Mouse (Mus musculus) stomach, embryonic 14.5 days (tissue): ENCODE measurements around the gene Celf6. TPM values are rescaled to one million over a fixed set of nuclear protein-coding genes. Genes with fewer than 3 reads are reported as not detected.
A peak's percentile ranks its signal among the peaks of the same experiment; 100 is the strongest.

Experiments used
- ATAC-seq: fragments of 200-750 bp; cut with Nextera tagmentation; 2 replicates; pipeline ENCODE4 v1.8.0; 2017; ENCODE audit warnings: low read depth, moderate TSS enrichment; ENCODE audit not compliant: insufficient number of reproducible peaks, insufficient read depth, low FRiP score
- H3K27ac ChIP-seq: fragments of 300-500 bp; sonication (generic); 2 replicates; pipeline ENCODE4 v1.5.1; 2014; ENCODE audit warnings: mild to moderate bottlenecking, low read length, moderate library complexity, mixed read lengths
- H3K27me3 ChIP-seq: fragments of 300-500 bp; sonication (generic); 2 replicates; pipeline ENCODE4 v1.6.1; 2014; ENCODE audit warnings: low read length, control low read depth, mixed read lengths; ENCODE audit not compliant: control insufficient read depth, insufficient read depth
- H3K36me3 ChIP-seq: fragments of 300-500 bp; sonication (generic); 2 replicates; pipeline ENCODE4 v1.6.1; 2014; ENCODE audit warnings: mild to moderate bottlenecking, control low read depth, low read length, moderate library complexity, mixed read lengths; ENCODE audit not compliant: control insufficient read depth, insufficient read depth
- H3K4me1 ChIP-seq: fragments of 300-500 bp; sonication (generic); 2 replicates; pipeline ENCODE4 v1.6.1; 2014; ENCODE audit warnings: low read length, control low read depth, mixed read lengths; ENCODE audit not compliant: control insufficient read depth, insufficient read depth
- H3K4me2 ChIP-seq: fragments of 300-500 bp; sonication (generic); replicated peaks from 2 replicates; pipeline ENCODE4 v1.6.1; 2014; ENCODE audit warnings: low read depth, low read length, control low read depth
- H3K4me3 ChIP-seq: fragments of 300-500 bp; sonication (generic); 2 replicates; pipeline ENCODE4 v1.5.1; 2014; ENCODE audit warnings: low read depth, low read length, control low read depth
- H3K9ac ChIP-seq: fragments of 300-500 bp; sonication (generic); replicated peaks from 2 replicates; pipeline ENCODE4 v1.6.1; 2014; ENCODE audit warnings: low read depth, mild to moderate bottlenecking, control low read depth, low read length, moderate library complexity, mixed read lengths
- H3K9me3 ChIP-seq: fragments of 300-500 bp; sonication (generic); 2 replicates; pipeline ENCODE4 v1.6.1; 2016; ENCODE audit warnings: low read depth, low read length, control low read depth; ENCODE audit not compliant: control insufficient read depth
- WGBS: fragments of 180-500 bp; shearing (Covaris S2); extraction: QIAGEN DNeasy Blood & Tissue Kit; methylation state at CpG from one replicate; pipeline ENCODE4 v1.1.7; 2014; 5-methylcytosine and 5-hydroxymethylcytosine counted together
- polyA plus RNA-seq: library from polyadenylated mRNA; unstranded; fragments of >200 nt; fragmentation: Nextera tagmentation; extraction: Ambion mirVana; gene quantifications from 2 replicates; pipeline ENCODE4 v1.2.1, GENCODE M21; 2014

Celf6 gene
- polyA plus RNA-seq, 1 experiment from 2014 or later = 4.0 TPM

DNA sequence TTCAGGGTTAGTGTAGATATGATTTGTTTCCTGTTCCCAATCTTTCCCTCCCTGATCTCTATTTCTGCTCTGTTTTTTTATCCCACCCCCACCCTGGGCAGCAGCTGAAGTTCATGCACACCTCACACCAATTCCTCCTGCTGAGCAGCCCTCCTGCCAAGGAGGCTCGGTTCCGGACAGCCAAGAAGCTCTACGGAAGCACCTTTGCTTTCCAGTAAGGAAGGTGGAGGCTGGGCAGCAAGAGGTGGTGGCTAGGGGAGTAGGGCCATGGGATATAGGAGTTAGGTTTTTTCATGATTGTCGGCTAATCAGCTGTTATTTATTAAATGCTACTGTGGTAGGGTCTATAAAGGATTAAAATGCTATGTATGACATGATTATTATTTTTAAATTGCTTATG, 62.2 kb downstream of the Celf6 start:
- 93% methylated on average over 4 of the region's 4 CpGs for WGBS
- no peak for ATAC-seq
- Histone ChIP-seq H3K9me3 (no peaks in the 10 kb centered on the region), H3K9ac (no peak overlapping the region), H3K27me3 (no peaks in the 10 kb centered on the region), H3K4me1 (no peaks in the 10 kb centered on the region), H3K27ac (no peak overlapping the region), H3K36me3 (peaks cover 44% of the 10 kb centered on the region), H3K4me3 (no peak overlapping the region), H3K4me2 (no peak overlapping the region)

DNA sequence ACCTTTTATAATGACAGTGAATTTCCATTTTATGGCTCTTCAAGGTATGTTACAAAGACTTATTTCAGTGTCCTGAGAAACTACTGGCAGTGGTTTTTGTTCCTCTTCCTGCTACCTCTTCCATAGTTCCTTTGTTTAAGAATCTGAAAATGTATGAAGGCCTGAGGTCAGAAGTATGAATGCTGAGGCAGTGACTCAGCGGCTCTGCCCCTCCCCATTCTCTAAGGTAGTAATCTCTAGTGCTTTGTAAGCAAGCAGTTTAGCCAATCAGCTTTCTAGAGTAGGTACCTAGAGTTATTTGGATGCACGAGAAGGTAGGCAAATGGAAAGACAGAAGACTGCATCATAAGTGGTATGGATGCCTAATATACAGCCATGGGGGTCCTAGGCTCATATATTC, 63.6 kb downstream of the Celf6 start:
- Histone ChIP-seq H3K27ac (no peak overlapping the region), H3K27me3 (no peaks in the 10 kb centered on the region), H3K36me3 (peaks cover 36% of the 10 kb centered on the region), H3K9me3 (no peaks in the 10 kb centered on the region), H3K9ac (no peak overlapping the region), H3K4me1 (no peaks in the 10 kb centered on the region), H3K4me3 (no peak overlapping the region), H3K4me2 (no peak overlapping the region)
- no peak for ATAC-seq
- WGBS = 79% methylated on average over 2 of the region's 2 CpGs

DNA sequence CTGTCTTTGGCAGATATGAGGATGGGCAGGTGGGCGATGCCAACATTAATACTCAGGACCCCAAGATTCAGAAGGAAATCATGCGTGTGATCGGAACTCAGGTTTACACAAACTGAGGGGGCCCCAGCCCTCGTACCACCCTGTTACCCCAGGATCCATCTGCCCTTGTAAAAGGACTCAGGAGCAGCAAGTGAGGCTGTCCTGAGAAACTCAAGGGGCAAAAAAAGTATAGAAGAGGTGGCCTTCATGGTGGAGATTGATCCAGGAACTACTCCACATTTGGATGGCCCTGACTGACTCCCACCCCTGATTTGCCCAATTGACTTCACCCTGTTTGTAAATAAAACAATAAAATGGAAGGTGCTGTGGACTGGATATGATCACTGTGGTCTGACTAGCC, 72.2 kb downstream of the Celf6 start:
- 97% methylated on average over 4 of the region's 4 CpGs for WGBS
- ATAC-seq = no peak
- H3K4me2 ChIP-seq = no peak overlapping the region

DNA sequence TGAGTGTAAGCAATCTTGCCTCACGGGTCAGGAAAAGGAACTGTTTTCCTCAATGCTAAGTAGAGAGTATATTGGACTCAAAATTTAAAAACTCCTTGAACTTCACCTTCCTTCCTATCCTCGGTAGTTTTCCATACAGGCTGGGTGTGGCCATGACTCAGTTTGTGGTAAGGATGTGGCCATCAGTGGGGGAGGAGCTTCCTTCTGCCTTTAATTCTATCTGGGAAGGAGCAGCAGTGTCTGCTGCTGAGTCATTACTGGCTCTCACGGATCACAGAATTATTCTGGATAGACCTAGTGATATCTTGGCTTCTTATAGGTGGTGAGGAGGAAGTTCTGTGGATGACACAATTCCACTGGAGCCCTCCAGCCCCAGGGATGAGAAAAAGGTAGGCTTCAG, 75.7 kb downstream of the Celf6 start:
- Histone ChIP-seq H3K9ac (no peak overlapping the region), H3K27ac (no peak overlapping the region), H3K4me1 (peaks cover 5% of the 10 kb centered on the region; the same call in 1 of the 2 replicates), H3K4me3 (no peak overlapping the region), H3K36me3 (peaks cover 25% of the 10 kb centered on the region; the same call in 1 of the 2 replicates), H3K4me2 (no peak overlapping the region), H3K9me3 (no peaks in the 10 kb centered on the region), H3K27me3 (no peaks in the 10 kb centered on the region)
- ATAC-seq = no peak
- WGBS = 22% methylated on average over 3 of the region's 3 CpGs

More for the DNA sequence above, 72.2 kb downstream of the Celf6 start:
- Histone ChIP-seq H3K9ac (no peak overlapping the region), H3K4me1 (no peaks in the 10 kb centered on the region), H3K36me3 (peaks cover 28% of the 10 kb centered on the region; the same call in 1 of the 2 replicates), H3K9me3 (no peaks in the 10 kb centered on the region), H3K4me3 (no peak overlapping the region), H3K27ac (no peak overlapping the region), H3K27me3 (no peaks in the 10 kb centered on the region)

DNA sequence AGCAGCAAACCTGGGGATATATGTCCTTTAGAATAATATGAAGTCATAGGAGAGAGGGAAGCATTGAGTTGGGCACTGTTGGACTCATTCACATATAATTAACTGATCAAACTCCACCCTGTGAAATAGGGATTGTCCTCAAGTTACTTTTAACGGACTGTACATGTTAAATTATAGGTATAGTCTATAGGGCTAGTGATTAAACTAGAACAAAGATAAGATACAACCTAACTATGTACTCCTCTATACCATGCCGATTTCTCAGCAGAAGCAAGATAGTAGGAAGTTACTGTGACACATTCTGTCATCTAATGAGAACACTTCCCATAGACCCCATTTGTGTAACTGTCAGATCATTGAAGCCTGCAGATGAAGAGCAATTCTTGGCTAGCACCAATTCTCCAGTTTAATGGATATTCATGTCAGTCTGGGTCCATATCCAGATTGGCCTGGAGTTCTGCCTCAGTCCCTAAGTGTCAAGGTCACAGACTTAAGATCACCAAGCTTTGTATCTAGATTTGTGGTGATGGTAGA, 76.8 kb downstream of the Celf6 start:
- Histone ChIP-seq H3K36me3 (peaks cover 13% of the 10 kb centered on the region; the same call in 1 of the 2 replicates), H3K27me3 (no peaks in the 10 kb centered on the region), H3K9ac (no peak overlapping the region), H3K4me3 (no peak overlapping the region), H3K9me3 (no peaks in the 10 kb centered on the region), H3K4me2 (no peak overlapping the region), H3K4me1 (peaks cover 12% of the 10 kb centered on the region; the same call in 1 of the 2 replicates), H3K27ac (no peak overlapping the region)
- WGBS = 86% methylated on average over 2 of the region's 2 CpGs
- no peak for ATAC-seq

DNA sequence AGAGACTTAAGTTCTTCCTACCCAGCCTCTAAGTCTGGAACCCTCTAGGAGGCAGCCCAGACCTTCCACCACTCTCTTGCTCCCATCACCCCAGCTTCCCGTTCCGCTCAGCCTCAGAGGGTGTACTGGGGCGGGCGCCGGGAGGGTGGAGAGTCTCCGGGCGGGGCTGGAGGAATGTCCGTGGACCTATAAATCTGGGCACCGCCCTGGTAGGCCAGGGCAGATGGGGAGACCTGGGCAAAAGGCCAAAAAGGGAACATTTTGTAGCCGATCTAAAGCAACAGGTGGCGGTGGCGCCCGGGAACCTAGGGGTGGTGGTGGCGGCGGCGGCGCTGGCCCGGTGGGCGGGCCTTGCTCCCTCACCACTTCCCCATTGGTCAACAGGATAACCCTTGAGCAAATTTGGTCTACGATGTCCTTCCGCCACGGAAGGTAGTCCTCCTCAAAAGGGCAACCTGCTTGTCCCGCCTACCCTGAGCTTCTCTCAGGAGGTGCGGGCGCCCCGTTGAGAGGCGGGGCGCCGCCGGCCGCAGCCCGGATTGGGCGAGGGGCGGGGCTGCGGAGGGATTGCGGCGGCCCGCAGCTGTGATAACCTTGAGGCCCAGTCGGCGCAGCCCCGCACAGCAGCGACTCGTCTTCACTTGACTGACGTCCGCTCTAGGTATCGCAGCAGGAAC, 78.4 kb downstream of the Celf6 start, which contains the start of gene Pkm:
Pkm (plus strand) TSS at position 411 of the 677 bp plus-strand sequence.
- under 1% methylated on average over 46 of the region's 46 CpGs for WGBS
- ATAC-seq = peak; percentile 91

More for the DNA sequence above, 78.4 kb downstream of the Celf6 start, which contains the start of gene Pkm:
- H3K27me3 ChIP-seq = no peaks in the 10 kb centered on the region
- peaks cover 25% of the 10 kb centered on the region; the same call in 1 of the 2 replicates for H3K4me1 ChIP-seq
- peaks cover 10% of the 10 kb centered on the region; the same call in 1 of the 2 replicates for H3K36me3 ChIP-seq
- H3K9ac ChIP-seq = peak within 1 kb of the TSS; percentile 84
- peak within 1 kb of the TSS; percentile 50 for H3K4me2 ChIP-seq
- H3K4me3 ChIP-seq = peak within 1 kb of the TSS; percentile 79
- H3K27ac ChIP-seq = peak within 1 kb of the TSS; percentile 97
- H3K9me3 ChIP-seq = no peaks in the 10 kb centered on the region

Other genes starting within 250 kb of the Celf6 start
- gene Bbs4, start 224.4 kb upstream of the Celf6 start, polyA plus RNA-seq = 13.4 and 15.6 TPM in 2 replicates
- 18.3 and 19.4 TPM in 2 replicates for gene Arih1, start 91.3 kb upstream of the Celf6 start, polyA plus RNA-seq
- gene Hexa, start 38.4 kb upstream of the Celf6 start, polyA plus RNA-seq = 86.7 and 88.1 TPM in 2 replicates
- 0.39 TPM in 1 of 2 replicates, not detected in the other for gene Tmem202, start 38.1 kb upstream of the Celf6 start, polyA plus RNA-seq
- 38.9 and 39.5 TPM in 2 replicates for gene Parp6, start 39.4 kb downstream of the Celf6 start, polyA plus RNA-seq
- gene Pkm, start 78.5 kb downstream of the Celf6 start, polyA plus RNA-seq = 1,134 and 1,145 TPM in 2 replicates
- gene Gramd2, start 102.2 kb downstream of the Celf6 start, polyA plus RNA-seq = 1.1 and 1.5 TPM in 2 replicates
- 11.7 and 12.4 TPM in 2 replicates for gene Senp8, start 172.8 kb downstream of the Celf6 start, polyA plus RNA-seq
- 18.9 and 19.8 TPM in 2 replicates for gene Myo9a, start 173.0 kb downstream of the Celf6 start, polyA plus RNA-seq